In genomic region chr2:9574196-9574595, GRCm38 (mm10) we compare ENCODE assay signal across 11 mouse cellular contexts.
DNase-seq lines count a peak whose midpoint lies in the region; ATAC-seq and TF ChIP-seq lines count a peak whose summit lies in the region.
"Had no signal": no experiment of that assay in that cellular context is flagged by ENCODE, and none has a peak within 500 bp of the region (broad histone marks: within the 10 kb centered on the region; RNA-seq: fewer than 3 reads in every experiment).

No protein-coding gene starts in this region.

- H3K4me1 ChIP-seq in lung, adult 2 months (ENCODE audit: control insufficient read depth, insufficient read depth, low read length) = no peaks in the 10 kb centered on the region
- H3K4me1 ChIP-seq in kidney, postnatal 0 days (replicated peaks; ENCODE audit: insufficient read depth, low read length) = 0 out of 2 replicates have a peak, but pooled peaks cover 3% of the 10 kb centered on the region

- H3K9me3 ChIP-seq in kidney, postnatal 0 days (replicated peaks; ENCODE audit: low read length) = no peaks in the 10 kb centered on the region

- H3K27me3 ChIP-seq in kidney, postnatal 0 days (ENCODE audit: insufficient read depth, low read length) = no peaks in the 10 kb centered on the region

- no peak overlapping the region for H3K4me2 ChIP-seq in kidney, postnatal 0 days (ENCODE audit: low read length)

- no peaks in the 10 kb centered on the region for H3K36me3 ChIP-seq in kidney, postnatal 0 days (ENCODE audit: insufficient read depth, low read length)

- no peak for TF ChIP-seq POLR2A in lung, adult 2 months (IDR thresholded peaks at IDR 0.05; ENCODE audit: borderline replicate concordance, extremely low read depth, low read depth, low read length)

- H3K9ac ChIP-seq in kidney, postnatal 0 days (ENCODE audit: low read depth, low read length) = no peak overlapping the region

- peak; percentile 10 to 26 for DNase-seq in lung, adult 18-20 months
- no peak for DNase-seq in lung, adult 2 months
- peak; percentile 33 for DNase-seq in fibroblast of lung, adult 2 months (ENCODE audit: low read depth)
- peak; percentile 55 for DNase-seq in kidney, postnatal 0 days (ENCODE audit: low spot score)
- peak; percentile 35 for DNase-seq in retina, embryonic 14.5 days (ENCODE audit: low spot score)
- no peak for DNase-seq in gastrocnemius, postnatal 14 days
- DNase-seq in spleen, postnatal 4 days (ENCODE audit: low spot score in 2 of 2) = no peak
- DNase-seq in c-Kit-positive CD71-positive TER-119-positive erythroid progenitor cells, embryonic 14.5 days (ENCODE audit: low spot score) = no peak
- DNase-seq: cerebellum, postnatal 36 days; spleen, adult 18-20 months had no signal

- no peak overlapping the region for H3K27ac ChIP-seq in kidney, postnatal 0 days
- H3K27ac ChIP-seq: macrophage had no signal

- H3K4me3 ChIP-seq in lung, adult 2 months (replicated peaks; ENCODE audit: extremely low read depth, low read depth, low read length) = no peak overlapping the region
- H3K4me3 ChIP-seq in kidney, postnatal 0 days (replicated peaks; ENCODE audit: low read depth, low read length) = no peak overlapping the region

- ATAC-seq in kidney, postnatal 0 days (replicated peaks; ENCODE audit: low FRiP score, low read depth) = peak; percentile 85; the same call in 1 of the 2 replicates

- TF ChIP-seq CTCF in lung, adult 2 months (IDR thresholded peaks at IDR 0.05; ENCODE audit: insufficient read depth, low read length) = no peak
- no peak for TF ChIP-seq CTCF in kidney, postnatal 0 days (IDR thresholded peaks at IDR 0.05; ENCODE audit: low read depth)

- 60% methylated on average over 6 of the region's 6 CpGs for WGBS in lung, adult 2 months
- 21% methylated on average over 6 of the region's 6 CpGs for WGBS in kidney, postnatal 0 days

- intact Hi-C loops in gastrocnemius, postnatal 14 days (cut with DNase I; ENCODE audit: low total_unique reads) = no loop called here

Comparison
In these comparisons a context has a peak if more than half of its experiments do, and no peak if none do; other contexts are left out.
1. DNase-seq: peak in lung, adult 18-20 months (2 of 2), fibroblast of lung, adult 2 months (single experiment), kidney, postnatal 0 days (single experiment) and retina, embryonic 14.5 days (single experiment); none in lung, adult 2 months (single experiment), gastrocnemius, postnatal 14 days (single experiment), spleen, postnatal 4 days (0 of 2) and c-Kit-positive CD71-positive TER-119-positive erythroid progenitor cells, embryonic 14.5 days (single experiment).